Mouse (Mus musculus): ENCODE measurements around the gene Tspan31. TPM values are rescaled to one million over a fixed set of nuclear protein-coding genes. Genes with fewer than 3 reads are reported as not detected.

Tspan31 gene
- 120 and 123 TPM in 2 replicates for polyA plus RNA-seq (2015; fragmentation: Nextera tagmentation; extraction: Ambion mirVana)

GRCm38 (mm10) chr10:127070190-127071121 lies at the start of gene Tspan31:
Gene Tspan31 (minus strand): TSS chr10:127070264.
- whole genome bisulfite sequencing, result 2% methylated on average over 36 of the region's 36 CpGs
- Histone ChIP-seq H3K36me3 (peaks cover 27% of the 10 kb centered on the region), H3K9ac (peak within 1 kb of the TSS; percentile 67), H3K4me1 (replicated peaks) (peaks cover 29% of the 10 kb centered on the region), H3K4me2 (peak within 1 kb of the TSS; percentile 96), H3K9me3 (no peaks in the 10 kb centered on the region), H3K27me3 (no peaks in the 10 kb centered on the region), H3K4me3 (peak within 1 kb of the TSS; percentile 53), H3K27ac (replicated peaks) (peak within 1 kb of the TSS; percentile 91)
- ATAC-seq (ENCODE audit: low FRiP score, low read depth), result peak; percentile 93

GRCm38 (mm10) chr10:127119229-127119628 lies 49.2 kb upstream of the Tspan31 start:
- no peak overlapping the region for H3K9ac ChIP-seq
- 93% methylated on average over 10 of the region's 10 CpGs for WGBS
- peaks cover 34% of the 10 kb centered on the region for H3K4me1 ChIP-seq (replicated peaks)
- H3K27me3 ChIP-seq, result no peaks in the 10 kb centered on the region
- no peak overlapping the region for H3K4me3 ChIP-seq
- H3K27ac ChIP-seq (replicated peaks), result no peak overlapping the region
- ATAC-seq (ENCODE audit: low FRiP score, low read depth), result no peak
- H3K4me2 ChIP-seq, result peak overlapping the region; percentile 95; the same call in 1 of the 2 replicates
- peaks cover 31% of the 10 kb centered on the region for H3K36me3 ChIP-seq
- no peaks in the 10 kb centered on the region for H3K9me3 ChIP-seq

- Histone ChIP-seq H3K27me3 (no peaks in the 10 kb centered on the region), H3K4me3 (no peak overlapping the region), H3K9ac (no peak overlapping the region), H3K4me1 (replicated peaks) (peaks cover 34% of the 10 kb centered on the region), H3K36me3 (peaks cover 31% of the 10 kb centered on the region), H3K9me3 (no peaks in the 10 kb centered on the region), H3K27ac (replicated peaks) (no peak overlapping the region), H3K4me2 (no peak overlapping the region)
- WGBS, result 94% methylated on average over 11 of the region's 11 CpGs
- ATAC-seq (ENCODE audit: low FRiP score, low read depth), result no peak
Observed at GRCm38 (mm10) chr10:127118470-127118869, 48.4 kb upstream of the Tspan31 start.

GRCm38 (mm10) chr10:127115068-127115467 lies 45.0 kb upstream of the Tspan31 start:
- peaks cover 46% of the 10 kb centered on the region for H3K36me3 ChIP-seq
- 84% methylated on average over 2 of the region's 2 CpGs for WGBS

GRCm38 (mm10) chr10:127114408-127114807 lies 44.3 kb upstream of the Tspan31 start:
- no peak overlapping the region for H3K4me2 ChIP-seq
- H3K36me3 ChIP-seq, result peaks cover 45% of the 10 kb centered on the region
- no peak for ATAC-seq (ENCODE audit: low FRiP score, low read depth)
- H3K9ac ChIP-seq, result no peak overlapping the region
- H3K9me3 ChIP-seq, result no peaks in the 10 kb centered on the region
- H3K4me3 ChIP-seq, result no peak overlapping the region
- 95% methylated on average over 11 of the region's 11 CpGs for WGBS
- H3K27me3 ChIP-seq, result no peaks in the 10 kb centered on the region
- H3K4me1 ChIP-seq (replicated peaks), result peaks cover 3% of the 10 kb centered on the region; the same call in 1 of the 2 replicates
- H3K27ac ChIP-seq (replicated peaks), result no peak overlapping the region

More at GRCm38 (mm10) chr10:127115068-127115467, 45.0 kb upstream of the Tspan31 start:
- no peak overlapping the region for H3K9ac ChIP-seq
- H3K4me3 ChIP-seq, result no peak overlapping the region
- peaks cover 10% of the 10 kb centered on the region for H3K4me1 ChIP-seq (replicated peaks)
- H3K4me2 ChIP-seq, result no peak overlapping the region
- no peak for ATAC-seq (ENCODE audit: low FRiP score, low read depth)
- no peaks in the 10 kb centered on the region for H3K9me3 ChIP-seq
- no peak overlapping the region for H3K27ac ChIP-seq (replicated peaks)
- no peaks in the 10 kb centered on the region for H3K27me3 ChIP-seq

GRCm38 (mm10) chr10:127111001-127111887 lies 41.2 kb upstream of the Tspan31 start:
- Histone ChIP-seq H3K36me3 (peaks cover 27% of the 10 kb centered on the region), H3K27me3 (no peaks in the 10 kb centered on the region), H3K9ac (no peak overlapping the region), H3K4me2 (no peak overlapping the region), H3K27ac (replicated peaks) (no peak overlapping the region), H3K9me3 (no peaks in the 10 kb centered on the region), H3K4me3 (no peak overlapping the region), H3K4me1 (replicated peaks) (no peaks in the 10 kb centered on the region)
- whole genome bisulfite sequencing, result 88% methylated on average over 15 of the region's 15 CpGs
- no peak for ATAC-seq (ENCODE audit: low FRiP score, low read depth)

GRCm38 (mm10) chr10:127108262-127108583 lies 38.2 kb upstream of the Tspan31 start:
- Histone ChIP-seq H3K4me3 (no peak overlapping the region), H3K9ac (no peak overlapping the region), H3K36me3 (peaks cover 31% of the 10 kb centered on the region), H3K27me3 (no peaks in the 10 kb centered on the region), H3K4me2 (no peak overlapping the region), H3K27ac (replicated peaks) (no peak overlapping the region), H3K9me3 (no peaks in the 10 kb centered on the region), H3K4me1 (replicated peaks) (no peaks in the 10 kb centered on the region)
- 83% methylated on average over 3 of the region's 3 CpGs for WGBS
- no peak for ATAC-seq (ENCODE audit: low FRiP score, low read depth)

GRCm38 (mm10) chr10:127107563-127108261 lies 37.6 kb upstream of the Tspan31 start:
- Histone ChIP-seq H3K36me3 (peaks cover 26% of the 10 kb centered on the region), H3K9me3 (no peaks in the 10 kb centered on the region), H3K4me3 (no peak overlapping the region), H3K9ac (no peak overlapping the region), H3K4me2 (no peak overlapping the region), H3K27ac (replicated peaks) (no peak overlapping the region), H3K27me3 (no peaks in the 10 kb centered on the region), H3K4me1 (replicated peaks) (no peaks in the 10 kb centered on the region)
- no peak for ATAC-seq (ENCODE audit: low FRiP score, low read depth)
- 94% methylated on average over 16 of the region's 16 CpGs for WGBS

GRCm38 (mm10) chr10:127103631-127104030 lies 33.6 kb upstream of the Tspan31 start:
- Histone ChIP-seq H3K27ac (replicated peaks) (no peak overlapping the region), H3K4me3 (no peak overlapping the region), H3K9me3 (no peaks in the 10 kb centered on the region), H3K36me3 (peaks cover 39% of the 10 kb centered on the region), H3K27me3 (no peaks in the 10 kb centered on the region), H3K4me1 (replicated peaks) (no peaks in the 10 kb centered on the region), H3K9ac (no peak overlapping the region), H3K4me2 (no peak overlapping the region)
- ATAC-seq (ENCODE audit: low FRiP score, low read depth), result no peak
- 90% methylated on average over 7 of the region's 7 CpGs for WGBS

- Histone ChIP-seq H3K4me3 (no peak overlapping the region), H3K27me3 (no peaks in the 10 kb centered on the region), H3K4me1 (replicated peaks) (no peaks in the 10 kb centered on the region), H3K9ac (no peak overlapping the region), H3K36me3 (peaks cover 55% of the 10 kb centered on the region), H3K4me2 (no peak overlapping the region), H3K27ac (replicated peaks) (no peak overlapping the region), H3K9me3 (no peaks in the 10 kb centered on the region)
- WGBS, result 88% methylated on average over 6 of the region's 6 CpGs
- no peak for ATAC-seq (ENCODE audit: low FRiP score, low read depth)
Observed at GRCm38 (mm10) chr10:127101151-127101550, 31.1 kb upstream of the Tspan31 start.

- peaks cover 56% of the 10 kb centered on the region for H3K36me3 ChIP-seq
- no peak overlapping the region for H3K4me2 ChIP-seq
- no peaks in the 10 kb centered on the region for H3K4me1 ChIP-seq (replicated peaks)
- H3K27me3 ChIP-seq, result no peaks in the 10 kb centered on the region
- H3K9ac ChIP-seq, result no peak overlapping the region
- no peaks in the 10 kb centered on the region for H3K9me3 ChIP-seq
- WGBS, result 90% methylated on average over 8 of the region's 8 CpGs
- H3K27ac ChIP-seq (replicated peaks), result no peak overlapping the region
- H3K4me3 ChIP-seq, result no peak overlapping the region
- no peak for ATAC-seq (ENCODE audit: low FRiP score, low read depth)
Observed at GRCm38 (mm10) chr10:127100414-127100813, 30.4 kb upstream of the Tspan31 start.
